Mouse (Mus musculus) ES-E14 (cell line): ENCODE measurements at regions not wholly inside any gene's neighbourhood (a gene's known extent, or its start where the extent isn't known, plus 50 kb on each side); places are given as distances from the start of the nearest gene placed in this dataset.

Source experiments
- CHD2 ChIP-seq: IDR thresholded peaks from 2 replicates; pipeline ENCODE4 v1.6.1; 2014; ENCODE audit warnings: mild to moderate bottlenecking, low read depth, low read length, inconsistent platforms
- ZNF384 ChIP-seq: IDR thresholded peaks from 2 replicates; pipeline ENCODE4 v1.6.1; 2012; ENCODE audit warnings: low read depth, low read length, inconsistent platforms

DNA sequence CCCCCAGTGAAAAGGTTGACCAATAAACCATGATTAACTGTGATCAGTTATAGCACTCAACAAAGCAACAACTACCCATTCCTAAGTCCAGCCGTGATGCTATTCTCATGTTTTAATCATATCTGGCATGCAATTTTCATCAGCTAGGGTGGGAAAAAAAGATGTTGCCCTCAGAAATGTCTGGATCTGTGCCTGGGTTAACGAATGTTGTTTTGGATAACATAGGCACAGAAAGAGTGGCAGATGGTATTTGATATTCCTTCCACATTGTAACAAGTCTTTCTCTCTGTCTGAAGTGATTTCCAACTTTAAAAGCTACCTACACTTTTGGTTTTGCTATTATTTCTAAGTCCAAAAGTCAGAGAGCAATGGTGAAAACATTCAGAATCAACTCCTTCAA is 938.6 kb upstream of the Cdh10 start:
- TF ChIP-seq ZNF384 = no peak
- TF ChIP-seq CHD2 = no peak
